Mouse (Mus musculus) natural killer cell, adult 2 months (primary cell): ENCODE data around the gene Ext2.

Experiments used
- DNase-seq, 2 experiments: peaks; one replicate each; pipeline ENCODE4 v3.0.0; 2022; ENCODE audit warnings: low spot score in 2 of 2

Ext2 gene

GRCm38 (mm10) chr2:93822045-93822749 lies at the start of gene Ext2:
Ext2 (minus strand) TSS chr2:93822568.
- peak; percentile 84 to 90 for DNase-seq

GRCm38 (mm10) chr2:93871411-93871925 lies 49.1 kb upstream of the Ext2 start:
- no peak for DNase-seq

- DNase-seq, result peak in 1 of 2 experiments; percentile 31
These were observed 48.5 kb upstream of the Ext2 start for GRCm38 (mm10) chr2:93870842-93871241.

GRCm38 (mm10) chr2:93869107-93869600 lies 46.8 kb upstream of the Ext2 start, which contains the start of gene Accsl:
Accsl (minus strand) TSS chr2:93869157.
- no peak for DNase-seq

- DNase-seq, result no peak
These were observed 46.2 kb upstream of the Ext2 start for GRCm38 (mm10) chr2:93868566-93868965.

- no peak for DNase-seq
These were observed 40.9 kb upstream of the Ext2 start for GRCm38 (mm10) chr2:93863229-93863628.

- no peak for DNase-seq
These were observed 36.5 kb upstream of the Ext2 start for GRCm38 (mm10) chr2:93858845-93859244.

GRCm38 (mm10) chr2:93851303-93851702 lies 28.9 kb upstream of the Ext2 start:
- DNase-seq, result no peak

- peak; percentile 8 to 16 for DNase-seq
These were observed 28.1 kb upstream of the Ext2 start for GRCm38 (mm10) chr2:93850317-93850944.

- peak; percentile 49 to 55 for DNase-seq
These were observed 27.2 kb upstream of the Ext2 start, which contains the start of gene Accs for GRCm38 (mm10) chr2:93849505-93850089. Accs (minus strand) TSS chr2:93849943.

- no peak for DNase-seq
These were observed 19.0 kb upstream of the Ext2 start for GRCm38 (mm10) chr2:93841349-93841748.

GRCm38 (mm10) chr2:93840109-93840508 lies 17.7 kb upstream of the Ext2 start:
- DNase-seq, result no peak

GRCm38 (mm10) chr2:93838931-93839330 lies 16.6 kb upstream of the Ext2 start:
- no peak for DNase-seq

GRCm38 (mm10) chr2:93836232-93836785 lies 13.9 kb upstream of the Ext2 start:
- no peak for DNase-seq

GRCm38 (mm10) chr2:93835596-93835995 lies 13.2 kb upstream of the Ext2 start:
- DNase-seq, result no peak

- peak; percentile 79 to 82 for DNase-seq
These were observed 1.2 kb upstream of the Ext2 start for GRCm38 (mm10) chr2:93823519-93823918.

GRCm38 (mm10) chr2:93817791-93818190 lies 4.6 kb downstream of the Ext2 start:
- DNase-seq, result no peak

GRCm38 (mm10) chr2:93813343-93813742 lies 9.0 kb downstream of the Ext2 start:
- no peak for DNase-seq

GRCm38 (mm10) chr2:93811812-93812211 lies 10.6 kb downstream of the Ext2 start:
- peak; percentile 37 to 63 for DNase-seq

- peak; percentile 16 for DNase-seq
These were observed 12.4 kb downstream of the Ext2 start for GRCm38 (mm10) chr2:93809931-93810330.

GRCm38 (mm10) chr2:93808071-93808470 lies 14.3 kb downstream of the Ext2 start:
- DNase-seq, result no peak

GRCm38 (mm10) chr2:93807440-93807839 lies 14.9 kb downstream of the Ext2 start:
- DNase-seq, result no peak
